Mouse (Mus musculus) testis, adult 2 months (tissue): ENCODE results near the gene Atxn1.

Experiments used
- CTCF ChIP-seq: fragments of 200-500 bp; IDR thresholded peaks from 2 replicates; pipeline ENCODE4 v1.5.1; 2012; ENCODE audit warnings: low read depth, mild to moderate bottlenecking, inconsistent platforms, low read length, moderate library complexity; ENCODE audit not compliant: control insufficient read depth, insufficient read depth, insufficient replicate concordance
- POLR2A ChIP-seq: fragments of 200-500 bp; IDR thresholded peaks from 2 replicates; pipeline ENCODE4 v1.6.1; 2012; ENCODE audit warnings: low read depth, mild to moderate bottlenecking, inconsistent platforms, low read length, moderate library complexity; ENCODE audit not compliant: control insufficient read depth

GRCm38 (mm10) chr13:45509366-45509765, 455.4 kb downstream of the Atxn1 start:
- TF ChIP-seq CTCF (no peak), POLR2A (no peak)
